Mouse (Mus musculus) E14TG2a.4 (cell line): ENCODE data around the gene Frem2.

Experiments
- H3K27me3 ChIP-seq: 2 replicates; pipeline ENCODE4 v1.6.1; 2014; ENCODE audit warnings: low read length, control low read depth; ENCODE audit not compliant: insufficient read depth
- H3K36me3 ChIP-seq: 2 replicates; pipeline ENCODE4 v1.6.1; 2014; ENCODE audit warnings: low read length, control low read depth; ENCODE audit not compliant: insufficient read depth
- H3K4me1 ChIP-seq: replicated peaks from 2 replicates; pipeline ENCODE4 v1.6.1; 2014; ENCODE audit warnings: low read depth, low read length, control low read depth
- H3K4me3 ChIP-seq: replicated peaks from 2 replicates; pipeline ENCODE4 v1.5.1; 2014; ENCODE audit warnings: mild to moderate bottlenecking, low read length
- H3K9me3 ChIP-seq: 2 replicates; pipeline ENCODE4 v1.6.1; 2014; ENCODE audit warnings: low read length, control low read depth
- CTCF ChIP-seq: conservative IDR thresholded peaks from 2 replicates; pipeline ENCODE4 v1.5.1; 2014; ENCODE audit warnings: low read length
- NANOG ChIP-seq: IDR thresholded peaks from 2 replicates; pipeline ENCODE4 v1.6.1; 2014; ENCODE audit warnings: borderline replicate concordance, low read length, mixed read lengths
- POU5F1 ChIP-seq: IDR thresholded peaks from 2 replicates; pipeline ENCODE4 v1.6.1; 2014; ENCODE audit warnings: low read length, borderline replicate concordance

The Frem2 gene

GRCm38 (mm10) chr3:53635948-53636347, 21.2 kb downstream of the Frem2 start:
- no peaks in the 10 kb centered on the region; the same call in 1 of the 2 replicates for H3K9me3 ChIP-seq
- TF ChIP-seq POU5F1 (no peak), CTCF (no peak), NANOG (no peak)
- H3K36me3 ChIP-seq: no peaks in the 10 kb centered on the region
- H3K4me3 ChIP-seq: no peak overlapping the region
- H3K27me3 ChIP-seq: 0 out of 2 replicates have a peak, but pooled peaks cover 9% of the 10 kb centered on the region
- H3K4me1 ChIP-seq: no peaks in the 10 kb centered on the region

DNA sequence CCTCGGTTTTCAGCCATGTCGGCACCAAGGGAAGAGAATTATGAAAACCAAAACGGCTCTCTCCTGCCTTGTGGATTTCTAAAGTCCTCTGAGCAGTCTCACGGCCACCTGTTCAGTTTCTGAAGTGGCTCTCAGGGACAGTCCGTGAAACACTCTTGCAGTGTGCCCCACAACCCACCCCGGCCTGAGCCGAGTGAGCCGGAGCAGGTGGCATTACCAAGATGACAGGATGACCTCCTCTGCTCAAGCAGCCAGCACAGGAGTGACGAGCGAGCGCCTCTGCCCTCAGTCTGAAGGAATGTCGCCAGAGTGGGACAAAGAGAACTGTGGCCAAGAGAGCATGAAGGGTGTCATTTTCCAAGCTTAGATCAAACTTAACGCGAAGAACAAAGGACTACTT, 26.0 kb downstream of the Frem2 start:
- H3K4me1 ChIP-seq: peaks cover 13% of the 10 kb centered on the region; the same call in 1 of the 2 replicates
- no peaks in the 10 kb centered on the region for H3K36me3 ChIP-seq
- H3K27me3 ChIP-seq: 0 out of 2 replicates have a peak, but pooled peaks cover 7% of the 10 kb centered on the region
- TF ChIP-seq NANOG (no peak), CTCF (no peak), POU5F1 (no peak)
- H3K4me3 ChIP-seq: no peak overlapping the region
- H3K9me3 ChIP-seq: no peaks in the 10 kb centered on the region

DNA sequence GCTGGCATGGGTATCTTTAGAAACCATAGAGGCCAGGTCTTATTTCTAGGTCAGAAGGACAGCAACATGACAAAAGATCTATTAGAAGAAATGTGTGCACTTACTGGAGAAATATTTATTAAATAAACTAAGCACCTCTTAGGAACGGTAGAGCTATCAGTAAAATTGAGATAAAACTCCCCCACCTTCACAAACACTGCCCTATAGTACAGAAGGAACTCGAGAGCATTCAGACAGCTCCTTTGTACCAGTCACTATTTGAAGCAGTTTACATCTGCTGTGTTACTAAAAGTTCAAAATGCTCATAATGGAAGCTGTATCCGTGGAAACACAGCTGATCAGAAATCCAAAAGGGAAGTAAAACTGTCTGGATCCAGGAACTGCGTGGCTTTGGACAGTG, 26.5 kb downstream of the Frem2 start:
- H3K4me3 ChIP-seq: no peak overlapping the region
- H3K9me3 ChIP-seq: no peaks in the 10 kb centered on the region
- H3K27me3 ChIP-seq: 0 out of 2 replicates have a peak, but pooled peaks cover 7% of the 10 kb centered on the region
- peaks cover 13% of the 10 kb centered on the region; the same call in 1 of the 2 replicates for H3K4me1 ChIP-seq
- H3K36me3 ChIP-seq: no peaks in the 10 kb centered on the region
- TF ChIP-seq NANOG (no peak), POU5F1 (no peak), CTCF (no peak)

DNA sequence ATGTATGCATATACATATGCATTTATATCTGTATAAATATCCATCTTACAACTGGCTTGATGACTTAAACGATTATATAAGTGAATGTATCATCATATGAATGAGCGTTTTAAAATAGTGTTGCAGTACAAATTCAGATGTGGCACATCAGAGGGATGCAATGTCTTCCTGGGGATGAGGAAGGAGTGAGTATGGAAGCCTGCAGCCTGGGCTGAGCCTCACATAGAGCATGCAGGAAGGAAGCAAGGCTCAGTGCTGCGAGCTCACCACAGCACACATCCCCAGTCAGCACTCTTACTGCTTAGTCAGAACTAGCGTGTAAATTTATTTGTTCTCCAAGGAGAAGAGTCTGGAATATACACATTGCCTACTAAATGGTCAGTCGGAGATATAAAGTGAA, 27.2 kb downstream of the Frem2 start:
- H3K9me3 ChIP-seq: no peaks in the 10 kb centered on the region
- H3K36me3 ChIP-seq: no peaks in the 10 kb centered on the region
- H3K4me1 ChIP-seq: peaks cover 13% of the 10 kb centered on the region; the same call in 1 of the 2 replicates
- H3K27me3 ChIP-seq: 0 out of 2 replicates have a peak, but pooled peaks cover 7% of the 10 kb centered on the region
- TF ChIP-seq NANOG: no peak
- no peak for TF ChIP-seq CTCF
- TF ChIP-seq POU5F1: no peak
- no peak overlapping the region for H3K4me3 ChIP-seq

- Histone ChIP-seq H3K9me3 (no peaks in the 10 kb centered on the region), H3K4me1 (peaks cover 28% of the 10 kb centered on the region), H3K36me3 (no peaks in the 10 kb centered on the region), H3K27me3 (no peaks in the 10 kb centered on the region), H3K4me3 (no peak overlapping the region)
- no peak for TF ChIP-seq CTCF
- no peak for TF ChIP-seq POU5F1
- TF ChIP-seq NANOG: no peak
Observed at GRCm38 (mm10) chr3:53623222-53623621, 33.9 kb downstream of the Frem2 start.

DNA sequence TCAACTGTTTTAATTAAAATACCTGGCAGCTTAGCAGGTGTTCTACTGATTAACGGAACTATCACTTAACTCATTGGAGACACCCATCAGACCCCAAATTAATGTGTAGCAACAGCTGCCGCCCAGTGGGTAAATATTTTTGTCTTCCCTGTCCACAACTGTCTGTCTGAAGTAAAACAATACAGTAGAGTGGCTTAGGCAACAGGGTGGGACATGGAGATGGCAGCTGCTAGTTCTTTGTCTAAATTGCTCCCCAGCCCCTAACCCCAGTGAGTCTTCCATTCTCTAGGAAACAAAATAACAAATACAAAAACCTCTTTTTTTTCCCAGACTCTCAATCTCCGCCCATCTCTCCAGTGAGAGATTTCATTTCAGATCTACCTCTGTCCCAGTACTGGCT, 36.2 kb downstream of the Frem2 start:
- Histone ChIP-seq H3K36me3 (no peaks in the 10 kb centered on the region), H3K4me1 (peaks cover 16% of the 10 kb centered on the region), H3K9me3 (no peaks in the 10 kb centered on the region), H3K27me3 (no peaks in the 10 kb centered on the region), H3K4me3 (no peak overlapping the region)
- no peak for TF ChIP-seq POU5F1
- no peak for TF ChIP-seq NANOG
- no peak for TF ChIP-seq CTCF

GRCm38 (mm10) chr3:53620355-53620754, 36.8 kb downstream of the Frem2 start:
- Histone ChIP-seq H3K36me3 (no peaks in the 10 kb centered on the region), H3K9me3 (no peaks in the 10 kb centered on the region), H3K4me1 (peaks cover 16% of the 10 kb centered on the region), H3K4me3 (no peak overlapping the region), H3K27me3 (no peaks in the 10 kb centered on the region)
- no peak for TF ChIP-seq NANOG
- no peak for TF ChIP-seq CTCF
- TF ChIP-seq POU5F1: no peak

- Histone ChIP-seq H3K27me3 (no peaks in the 10 kb centered on the region), H3K4me1 (peaks cover 17% of the 10 kb centered on the region), H3K4me3 (no peak overlapping the region)
Observed at GRCm38 (mm10) chr3:53611106-53611505, 46.0 kb downstream of the Frem2 start.

DNA sequence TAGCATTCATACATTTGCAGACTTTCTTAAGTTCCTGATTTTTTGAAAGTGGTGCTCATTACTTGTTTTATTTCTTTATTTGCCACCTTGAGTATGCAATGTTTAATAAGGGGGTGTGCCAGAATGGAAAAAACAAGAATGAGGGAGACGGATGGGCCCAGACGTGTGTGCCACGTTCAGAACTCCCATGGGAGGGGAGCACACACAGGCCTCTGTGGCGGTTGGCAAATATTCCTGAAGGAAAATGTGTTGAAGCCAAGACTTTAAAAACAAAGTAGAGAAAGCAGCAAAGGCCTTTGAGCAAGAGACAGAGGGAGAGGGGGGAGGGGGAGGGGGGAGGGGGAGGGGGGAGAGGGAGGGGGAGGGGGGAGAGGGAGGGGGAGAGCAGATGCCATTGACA, 47.3 kb downstream of the Frem2 start:
- H3K4me1 ChIP-seq: peaks cover 17% of the 10 kb centered on the region
- H3K27me3 ChIP-seq: no peaks in the 10 kb centered on the region
- peaks cover 13% of the 10 kb centered on the region for H3K9me3 ChIP-seq
- no peaks in the 10 kb centered on the region for H3K36me3 ChIP-seq
- TF ChIP-seq POU5F1 (no peak), NANOG (no peak), CTCF (no peak)
- no peak overlapping the region for H3K4me3 ChIP-seq

More at GRCm38 (mm10) chr3:53611106-53611505, 46.0 kb downstream of the Frem2 start:
- TF ChIP-seq POU5F1 (no peak), NANOG (no peak), CTCF (no peak)
- 0 out of 2 replicates have a peak, but pooled peaks cover 2% of the 10 kb centered on the region for H3K9me3 ChIP-seq
- H3K36me3 ChIP-seq: no peaks in the 10 kb centered on the region
